Mouse (Mus musculus) erythroblast, adult 5-6 weeks (primary cell): ENCODE results near the gene Gnaq. TPM values are rescaled to one million over a fixed set of nuclear protein-coding genes. Genes with fewer than 3 reads are reported as not detected.

Experiments
- ATAC-seq: replicated peaks from 2 replicates; pipeline ENCODE4 v1.8.0; 2016; ENCODE audit warnings: moderate number of reproducible peaks, mild to moderate bottlenecking, moderate TSS enrichment, inconsistent platforms; ENCODE audit not compliant: poor library complexity, low FRiP score, severe bottlenecking
- total RNA-seq, 2 experiments: library from RNA; stranded (forward) in 1 of 2; stranded (reverse) in 1 of 2; fragments of 150-400 nt in 1 of 2; fragments of 200-764, 138-1000 nt in 1 of 2; gene quantifications; 2 replicates each; pipeline versions ENCODE4 v1.2.3 to v1.2.4; 2015 to 2017; ENCODE audit warnings: low replicate concordance in 2 of 2

Gene Gnaq
- total RNA-seq, 2 experiments from 2014 or later, result 7.7 to 12.9 TPM

- ATAC-seq, result no peak
These were observed 261.8 kb downstream of the Gnaq start for GRCm38 (mm10) chr19:16394381-16394780.

- no peak for ATAC-seq
These were observed 270.5 kb downstream of the Gnaq start for GRCm38 (mm10) chr19:16403101-16403500.

GRCm38 (mm10) chr19:16407727-16408126, 275.1 kb downstream of the Gnaq start:
- no peak for ATAC-seq

- ATAC-seq, result no peak
These were observed 278.7 kb downstream of the Gnaq start for GRCm38 (mm10) chr19:16411302-16411701.

- no peak for ATAC-seq
These were observed 285.5 kb downstream of the Gnaq start for GRCm38 (mm10) chr19:16418086-16418663.

GRCm38 (mm10) chr19:16425596-16425995, 293.0 kb downstream of the Gnaq start:
- ATAC-seq, result no peak

GRCm38 (mm10) chr19:16431368-16431767, 298.7 kb downstream of the Gnaq start:
- ATAC-seq, result no peak

GRCm38 (mm10) chr19:16434879-16435278, 302.2 kb downstream of the Gnaq start:
- ATAC-seq, result no peak

GRCm38 (mm10) chr19:16435531-16436231, 303.1 kb downstream of the Gnaq start, which contains the start of gene Gna14:
TSS of gene Gna14 (plus strand) at chr19:16435762.
- peak; percentile 88 for ATAC-seq

- ATAC-seq, result peak; percentile 56
These were observed 303.9 kb downstream of the Gnaq start for GRCm38 (mm10) chr19:16436335-16437169.

Other genes starting within 250 kb of the Gnaq start
- 9.8 and 32.5 TPM in 2 replicates for gene Psat1, start 185.5 kb upstream of the Gnaq start, total RNA-seq (2015; ENCODE audit: low replicate concordance)
- 13.7 and 25.0 TPM in 2 replicates for gene Psat1, start 185.5 kb upstream of the Gnaq start, total RNA-seq (2017; ENCODE audit: low replicate concordance)
- 2.5 and 3.1 TPM in 2 replicates for gene Cep78, start 147.8 kb upstream of the Gnaq start, total RNA-seq (2015; ENCODE audit: low replicate concordance)
- gene Cep78, start 147.8 kb upstream of the Gnaq start, total RNA-seq (2017; ENCODE audit: low replicate concordance), result 2.7 and 6.1 TPM in 2 replicates